Mouse (Mus musculus) lung, embryonic 16.5 days (tissue): ENCODE measurements around the gene Prr5l. TPM values are rescaled to one million over a fixed set of nuclear protein-coding genes. Genes with fewer than 3 reads are reported as not detected.

ENCODE experiments used
- ATAC-seq: fragments of 200-750 bp; cut with Nextera tagmentation; 2 replicates; pipeline ENCODE4 v1.8.0; 2017; ENCODE audit warnings: low read depth, mild to moderate bottlenecking, moderate library complexity
- H3K27ac ChIP-seq: fragments of 300-500 bp; sonication (generic); 2 replicates; pipeline ENCODE4 v1.5.1; 2014; ENCODE audit warnings: mild to moderate bottlenecking, control low read depth, low read length
- H3K27me3 ChIP-seq: fragments of 300-500 bp; sonication (generic); 2 replicates; pipeline ENCODE4 v1.6.1; 2014; ENCODE audit warnings: low read depth, low read length, mixed read lengths; ENCODE audit not compliant: control insufficient read depth, insufficient read depth
- H3K36me3 ChIP-seq: fragments of 300-500 bp; sonication (generic); 2 replicates; pipeline ENCODE4 v1.6.1; 2014; ENCODE audit warnings: low read length; ENCODE audit not compliant: control insufficient read depth, insufficient read depth
- H3K4me1 ChIP-seq: fragments of 300-500 bp; sonication (generic); replicated peaks from 2 replicates; pipeline ENCODE4 v1.6.1; 2014; ENCODE audit warnings: low read length, mixed read lengths; ENCODE audit not compliant: control insufficient read depth, insufficient read depth
- H3K4me2 ChIP-seq: fragments of 300-500 bp; sonication (generic); 2 replicates; pipeline ENCODE4 v1.6.1; 2014; ENCODE audit warnings: low read depth, low read length, control low read depth
- H3K4me3 ChIP-seq: fragments of 300-500 bp; sonication (generic); 2 replicates; pipeline ENCODE4 v1.5.1; 2014; ENCODE audit warnings: mild to moderate bottlenecking, low read length, control low read depth
- H3K9ac ChIP-seq: fragments of 300-500 bp; sonication (generic); 2 replicates; pipeline ENCODE4 v1.6.1; 2014; ENCODE audit warnings: low read length, control low read depth
- H3K9me3 ChIP-seq: fragments of 300-500 bp; sonication (generic); 2 replicates; pipeline ENCODE4 v1.6.1; 2016; ENCODE audit warnings: low read length; ENCODE audit not compliant: control insufficient read depth
- WGBS: fragments of 180-500 bp; shearing (Covaris S2); extraction: QIAGEN DNeasy Blood & Tissue Kit; methylation state at CpG from one replicate; pipeline ENCODE4 v1.1.7; 2014; 5-methylcytosine and 5-hydroxymethylcytosine counted together
- polyA plus RNA-seq: library from polyadenylated mRNA; unstranded; fragments of >200 nt; fragmentation: Nextera tagmentation; extraction: Ambion mirVana; gene quantifications from 2 replicates; pipeline ENCODE4 v1.2.1, GENCODE M21; 2015

Prr5l gene
- polyA plus RNA-seq, 1 experiment from 2014 or later, result 43.7 TPM

DNA sequence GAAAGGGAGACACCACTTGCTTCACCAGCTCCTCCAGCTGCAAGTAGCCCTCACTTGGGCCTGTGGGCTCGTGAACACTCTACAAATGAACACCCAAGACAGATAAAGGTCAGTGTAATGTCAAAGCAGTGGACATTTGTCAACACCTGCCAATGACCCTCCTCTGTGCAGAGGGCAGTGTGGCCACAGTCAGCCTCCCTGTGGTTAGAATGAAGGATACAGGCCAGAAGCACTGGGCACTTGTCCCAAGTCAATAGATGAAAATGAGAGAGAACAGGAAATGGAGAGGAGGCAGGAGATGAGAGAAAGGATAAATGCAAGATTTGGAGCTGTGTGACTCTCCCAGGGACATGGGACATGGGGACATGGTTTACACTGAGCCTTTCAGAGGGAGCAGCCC lies 153.4 kb downstream of the Prr5l start:
- ATAC-seq, result no peak

DNA sequence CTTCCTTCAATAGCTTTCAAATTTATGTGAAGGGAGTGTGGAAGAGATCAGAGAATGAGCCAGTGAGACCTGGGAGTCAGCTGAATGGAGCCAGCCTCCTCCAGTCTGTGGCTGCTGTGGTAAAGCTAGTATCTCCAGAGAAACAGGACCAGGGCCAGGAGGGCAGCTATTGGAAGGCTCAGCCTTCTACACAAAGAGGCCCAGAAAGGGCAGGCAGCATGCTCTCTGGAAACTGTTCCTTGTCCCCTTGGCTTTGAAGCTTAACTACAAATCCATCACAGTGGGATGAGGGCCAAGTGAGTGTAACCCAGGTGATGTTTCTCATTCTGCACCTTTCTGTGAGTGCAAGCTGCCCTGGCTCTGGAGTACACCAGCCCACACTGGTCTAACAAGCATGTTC lies 155.0 kb downstream of the Prr5l start:
- Histone ChIP-seq H3K9me3 (no peaks in the 10 kb centered on the region), H3K9ac (no peak overlapping the region), H3K4me1 (peaks cover 10% of the 10 kb centered on the region), H3K27me3 (no peaks in the 10 kb centered on the region), H3K36me3 (peaks cover 16% of the 10 kb centered on the region), H3K4me2 (no peak overlapping the region), H3K27ac (no peak overlapping the region), H3K4me3 (no peak overlapping the region)
- no peak for ATAC-seq

More for the DNA sequence above, 153.4 kb downstream of the Prr5l start:
- Histone ChIP-seq H3K9ac (no peak overlapping the region), H3K36me3 (peaks cover 22% of the 10 kb centered on the region), H3K9me3 (no peaks in the 10 kb centered on the region), H3K27me3 (no peaks in the 10 kb centered on the region), H3K4me1 (peaks cover 4% of the 10 kb centered on the region), H3K4me3 (no peak overlapping the region), H3K4me2 (no peak overlapping the region), H3K27ac (no peak overlapping the region)
- 35% methylated on average over 1 of the region's 1 CpGs for WGBS

DNA sequence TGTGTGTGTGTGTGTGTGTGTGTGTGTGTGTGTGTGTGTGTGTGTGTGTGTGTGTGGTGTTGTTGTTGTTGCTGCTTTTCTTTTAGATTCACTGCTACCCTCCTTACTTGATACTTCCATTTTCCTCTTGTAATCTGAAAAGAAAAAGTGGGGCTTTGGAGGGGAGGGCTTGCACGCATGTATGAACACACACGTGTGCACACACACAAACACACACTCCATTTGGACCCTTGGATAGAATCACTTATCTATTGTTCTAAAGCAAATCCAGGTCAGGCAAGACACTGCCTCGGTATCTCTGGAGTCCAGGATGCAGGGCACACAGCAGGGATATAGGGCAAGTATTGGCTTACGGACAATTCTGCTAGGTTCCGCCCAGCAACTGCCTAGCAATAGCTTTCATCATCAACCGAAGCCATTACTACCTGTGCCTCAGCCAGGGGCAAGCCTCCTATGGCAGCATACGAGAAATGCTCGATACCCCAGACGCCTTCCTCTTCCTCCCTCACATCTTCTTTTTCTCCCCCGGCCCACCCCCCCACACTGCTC lies 159.4 kb downstream of the Prr5l start:
- Histone ChIP-seq H3K9ac (no peak overlapping the region), H3K36me3 (peaks cover 10% of the 10 kb centered on the region), H3K4me1 (peaks cover 12% of the 10 kb centered on the region), H3K4me3 (no peak overlapping the region), H3K27ac (peak overlapping the region; percentile 42; the same call in 1 of the 2 replicates), H3K9me3 (no peaks in the 10 kb centered on the region), H3K4me2 (no peak overlapping the region), H3K27me3 (no peaks in the 10 kb centered on the region)
- 67% methylated on average over 10 of the region's 10 CpGs for WGBS
- ATAC-seq, result peak; percentile 11; the same call in 1 of the 2 replicates

DNA sequence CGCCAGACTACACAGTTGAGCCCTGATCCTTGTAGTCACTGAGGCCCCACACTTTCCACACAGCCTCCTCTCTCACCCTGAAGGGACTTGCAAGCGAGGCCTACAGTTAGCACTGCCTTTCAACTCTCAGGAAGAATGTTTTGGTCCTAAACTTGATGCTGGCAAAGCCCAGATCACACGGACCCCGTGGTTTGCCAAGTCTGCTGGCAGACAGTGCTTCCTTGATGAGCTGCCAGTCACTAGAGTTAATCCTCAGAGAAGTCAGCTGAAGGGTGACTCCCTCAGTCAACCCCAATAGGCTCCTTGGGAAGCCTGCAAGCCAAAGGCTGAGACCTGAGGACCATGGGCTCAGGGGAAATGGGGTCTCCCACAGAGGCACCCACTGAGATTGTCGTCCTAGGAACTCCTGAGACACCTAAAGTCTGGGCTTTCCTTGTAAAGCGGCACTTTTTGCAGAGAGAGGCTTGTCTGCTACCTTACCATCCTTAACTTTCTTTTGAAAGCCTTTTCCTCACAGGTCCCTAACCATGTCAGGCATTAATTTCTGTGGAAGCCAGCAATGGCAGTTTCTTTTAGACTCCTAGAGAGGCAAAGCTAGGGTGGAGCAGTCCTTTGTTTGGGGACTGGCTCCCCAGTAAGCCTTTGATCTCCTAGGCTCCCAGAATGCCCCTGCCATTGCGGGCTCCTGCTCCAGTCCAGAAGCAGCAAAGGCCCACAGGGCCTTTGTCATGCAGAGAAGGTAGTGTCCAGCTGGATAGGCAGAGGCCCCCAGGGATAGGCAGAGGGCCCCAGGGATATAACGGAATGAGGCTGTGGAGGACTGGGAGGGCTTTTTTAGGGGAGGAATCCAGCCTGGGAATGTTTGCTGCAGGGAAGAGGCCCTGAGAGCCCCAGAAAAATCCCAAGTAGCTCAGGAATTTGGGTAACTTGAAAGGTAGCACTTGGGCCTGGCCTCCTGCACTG lies 160.2 kb downstream of the Prr5l start:
- no peaks in the 10 kb centered on the region for H3K9me3 ChIP-seq
- peaks cover 6% of the 10 kb centered on the region for H3K36me3 ChIP-seq
- no peaks in the 10 kb centered on the region for H3K27me3 ChIP-seq
- WGBS, result 48% methylated on average over 8 of the region's 8 CpGs
- H3K4me2 ChIP-seq, result no peak overlapping the region
- H3K9ac ChIP-seq, result no peak overlapping the region
- ATAC-seq, result peak; percentile 52
- no peak overlapping the region for H3K4me3 ChIP-seq
- H3K4me1 ChIP-seq, result peaks cover 12% of the 10 kb centered on the region
- H3K27ac ChIP-seq, result peak overlapping the region; percentile 33

DNA sequence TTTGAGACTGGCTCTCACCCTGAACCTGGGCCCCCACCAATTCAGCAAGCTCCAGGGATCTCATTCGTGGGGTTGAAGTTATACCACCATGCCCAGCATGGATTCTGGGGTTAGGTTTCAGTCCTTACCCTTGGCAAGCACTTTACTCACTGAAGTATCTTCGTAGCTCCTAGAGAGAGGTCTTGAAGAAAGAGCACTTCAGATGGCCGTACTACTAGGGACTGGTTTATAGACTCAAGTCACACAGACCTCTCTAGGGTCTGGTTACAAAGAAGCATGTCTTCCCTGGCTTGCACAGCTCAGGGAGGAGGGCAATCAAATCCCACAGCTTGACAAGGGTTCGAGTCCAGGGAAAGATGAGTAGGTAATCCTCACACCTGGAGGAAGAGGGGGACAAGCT lies 161.0 kb downstream of the Prr5l start:
- H3K9me3 ChIP-seq, result no peaks in the 10 kb centered on the region
- H3K4me1 ChIP-seq, result peaks cover 16% of the 10 kb centered on the region
- no peak overlapping the region for H3K9ac ChIP-seq
- peaks cover 9% of the 10 kb centered on the region for H3K36me3 ChIP-seq
- no peak overlapping the region for H3K4me2 ChIP-seq
- peak overlapping the region; percentile 3; the same call in 1 of the 2 replicates for H3K27ac ChIP-seq
- ATAC-seq, result peak; percentile 56
- H3K27me3 ChIP-seq, result no peaks in the 10 kb centered on the region
- 64% methylated on average over 4 of the region's 4 CpGs for WGBS
- no peak overlapping the region for H3K4me3 ChIP-seq

DNA sequence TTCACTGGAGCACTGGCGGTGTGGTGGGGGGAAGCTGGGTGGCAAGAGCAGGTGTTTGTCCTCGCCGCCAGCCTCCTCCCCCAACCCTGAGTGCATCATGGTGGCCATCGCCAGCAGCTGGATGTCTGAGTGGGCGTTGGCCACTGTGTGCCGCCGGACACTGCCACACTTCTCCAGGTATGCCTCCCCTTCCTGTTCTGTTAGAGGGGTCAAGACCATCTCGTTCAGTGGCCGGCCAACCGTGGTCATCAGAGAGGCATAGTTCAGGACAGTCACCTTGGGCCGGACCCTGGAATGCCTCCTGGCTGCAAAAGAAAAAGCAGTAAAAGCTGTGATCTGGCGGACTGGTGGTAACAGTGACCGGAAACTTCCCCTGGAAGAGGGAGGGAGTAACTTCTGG lies 165.7 kb downstream of the Prr5l start:
- H3K27me3 ChIP-seq, result no peaks in the 10 kb centered on the region
- H3K4me1 ChIP-seq, result peaks cover 14% of the 10 kb centered on the region
- 91% methylated on average over 13 of the region's 13 CpGs for WGBS
- no peak for ATAC-seq
- no peak overlapping the region for H3K9ac ChIP-seq
- H3K27ac ChIP-seq, result no peak overlapping the region
- H3K9me3 ChIP-seq, result no peaks in the 10 kb centered on the region
- H3K4me3 ChIP-seq, result no peak overlapping the region
- no peak overlapping the region for H3K4me2 ChIP-seq
- H3K36me3 ChIP-seq, result peaks cover 11% of the 10 kb centered on the region

DNA sequence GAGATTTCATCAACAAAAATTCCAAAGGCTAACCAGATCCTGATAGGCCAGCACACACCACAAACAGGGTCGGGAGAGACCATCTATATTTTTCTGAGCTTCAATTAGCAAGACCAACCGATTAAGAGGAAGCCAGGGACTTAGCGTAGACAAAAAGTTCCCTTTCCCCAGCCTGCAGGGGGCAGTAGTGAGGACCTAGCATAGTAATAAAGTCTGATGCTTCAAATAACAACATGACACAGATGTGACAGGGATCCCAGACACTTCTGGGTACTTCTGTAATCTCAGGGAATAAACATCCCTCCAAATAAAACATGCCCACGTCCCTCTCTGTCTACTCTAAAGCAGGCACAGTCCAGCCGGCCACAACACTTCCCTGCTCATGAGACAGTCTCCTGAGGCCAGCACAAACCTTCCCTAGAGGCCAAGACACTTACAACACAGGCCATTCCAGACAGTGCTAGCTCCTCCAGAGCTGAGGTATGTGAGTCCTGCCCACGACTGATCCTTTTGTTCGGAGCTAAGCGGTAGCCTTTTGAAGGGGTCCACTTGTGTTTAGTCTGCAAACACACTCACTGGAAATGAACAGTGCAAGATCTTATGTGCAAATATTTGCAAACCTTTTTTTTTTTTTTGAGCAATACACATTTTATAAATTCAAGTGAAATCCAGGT lies 167.0 kb downstream of the Prr5l start:
- Histone ChIP-seq H3K4me2 (no peak overlapping the region), H3K9ac (no peak overlapping the region), H3K27me3 (no peaks in the 10 kb centered on the region), H3K36me3 (peaks cover 11% of the 10 kb centered on the region), H3K27ac (peak overlapping the region; percentile 72), H3K9me3 (no peaks in the 10 kb centered on the region), H3K4me3 (no peak overlapping the region), H3K4me1 (peaks cover 14% of the 10 kb centered on the region)
- WGBS, result 50% methylated on average over 8 of the region's 8 CpGs
- peak; percentile 92 for ATAC-seq

DNA sequence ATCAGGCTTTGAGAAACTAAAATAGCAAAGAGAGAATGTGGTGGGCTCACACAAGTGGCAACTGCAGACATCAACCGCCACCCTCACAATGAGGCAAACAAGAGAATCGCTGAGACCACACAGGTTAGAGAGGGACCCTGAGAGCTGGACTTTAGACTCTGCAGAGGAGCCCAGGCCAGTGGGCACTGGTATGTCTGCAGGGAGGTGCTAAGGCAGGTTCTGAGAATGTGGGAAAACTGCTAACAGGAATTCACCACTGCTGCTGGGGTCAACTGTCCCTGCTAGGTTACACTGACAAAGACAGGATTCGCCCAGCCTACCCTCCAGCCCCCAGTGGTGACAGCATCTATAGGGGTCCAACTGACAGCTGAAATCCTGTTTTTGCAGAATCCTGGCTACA lies 171.2 kb downstream of the Prr5l start:
- H3K36me3 ChIP-seq, result peaks cover 4% of the 10 kb centered on the region
- H3K27ac ChIP-seq, result no peak overlapping the region
- H3K27me3 ChIP-seq, result no peaks in the 10 kb centered on the region
- no peak for ATAC-seq
- H3K4me3 ChIP-seq, result no peak overlapping the region
- no peak overlapping the region for H3K4me2 ChIP-seq
- 90% methylated on average over 3 of the region's 3 CpGs for WGBS
- peaks cover 9% of the 10 kb centered on the region for H3K4me1 ChIP-seq
- H3K9ac ChIP-seq, result no peak overlapping the region
- H3K9me3 ChIP-seq, result no peaks in the 10 kb centered on the region

DNA sequence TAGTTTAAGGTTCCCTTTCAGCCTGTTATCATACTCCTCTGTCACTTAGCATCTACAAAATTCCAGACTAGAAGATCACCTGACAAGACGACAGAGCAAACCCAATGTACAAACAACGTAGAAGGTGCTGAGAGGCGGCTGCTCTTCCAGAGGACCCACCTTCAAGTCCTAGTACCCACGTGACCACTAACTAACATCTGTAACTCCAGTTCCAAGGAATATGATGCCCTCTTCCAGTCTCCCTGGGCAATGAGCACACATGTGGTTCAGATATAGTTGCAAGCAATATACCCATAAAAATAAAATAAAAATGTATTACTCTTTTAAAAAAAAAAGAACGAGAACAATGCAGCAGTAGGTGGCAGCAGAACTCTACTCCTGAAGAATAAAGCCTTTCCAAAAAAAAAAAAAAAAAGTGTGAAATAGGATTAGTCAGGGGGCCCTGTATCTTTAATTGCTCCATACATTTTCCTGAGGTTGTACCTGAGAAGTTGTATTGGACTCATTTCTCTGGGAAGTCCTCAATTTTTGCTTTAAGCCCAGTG lies 176.8 kb downstream of the Prr5l start:
- ATAC-seq, result no peak
- no peaks in the 10 kb centered on the region for H3K27me3 ChIP-seq

More for the DNA sequence above, 176.8 kb downstream of the Prr5l start:
- H3K9me3 ChIP-seq, result no peaks in the 10 kb centered on the region
- no peak overlapping the region for H3K9ac ChIP-seq
- no peak overlapping the region for H3K4me2 ChIP-seq
- H3K4me3 ChIP-seq, result no peak overlapping the region
- no peaks in the 10 kb centered on the region for H3K36me3 ChIP-seq
- no peaks in the 10 kb centered on the region for H3K4me1 ChIP-seq
- no peak overlapping the region for H3K27ac ChIP-seq
- WGBS, result 35% methylated on average over 5 of the region's 5 CpGs
